Mouse (Mus musculus) limb, embryonic 13.5 days (tissue): Measurements from ENCODE around the gene Psrc1. TPM values are rescaled to one million over a fixed set of nuclear protein-coding genes. Genes with fewer than 3 reads are reported as not detected.

Experiments
- ATAC-seq: fragments of 200-750 bp; cut with Nextera tagmentation; 2 replicates; pipeline ENCODE4 v1.8.0; 2017; ENCODE audit warnings: low read depth, moderate number of reproducible peaks, moderate TSS enrichment; ENCODE audit not compliant: low FRiP score
- H3K27ac ChIP-seq: fragments of 300-500 bp; sonication (generic); 2 replicates; pipeline ENCODE4 v1.5.1; 2015; ENCODE audit warnings: inconsistent platforms, mild to moderate bottlenecking, moderate library complexity
- H3K27me3 ChIP-seq: fragments of 300-500 bp; sonication (generic); 2 replicates; pipeline ENCODE4 v1.6.1; 2015; ENCODE audit warnings: mild to moderate bottlenecking, inconsistent platforms
- H3K36me3 ChIP-seq: fragments of 300-500 bp; sonication (generic); 2 replicates; pipeline ENCODE4 v1.6.1; 2015; ENCODE audit warnings: inconsistent platforms, mild to moderate bottlenecking, moderate library complexity
- H3K4me1 ChIP-seq: fragments of 300-500 bp; sonication (generic); 2 replicates; pipeline ENCODE4 v1.6.1; 2015; ENCODE audit warnings: inconsistent platforms
- H3K4me2 ChIP-seq: fragments of 300-500 bp; sonication (generic); replicated peaks from 2 replicates; pipeline ENCODE4 v1.6.1; 2015; ENCODE audit warnings: inconsistent platforms, mild to moderate bottlenecking, moderate library complexity
- H3K4me3 ChIP-seq: fragments of 300-500 bp; sonication (generic); 2 replicates; pipeline ENCODE4 v1.5.1; 2015; ENCODE audit warnings: moderate library complexity, mild to moderate bottlenecking, inconsistent platforms
- H3K9ac ChIP-seq: fragments of 300-500 bp; sonication (generic); 2 replicates; pipeline ENCODE4 v1.6.1; 2015; ENCODE audit warnings: mild to moderate bottlenecking, inconsistent platforms
- H3K9me3 ChIP-seq: fragments of 300-500 bp; sonication (generic); 2 replicates; pipeline ENCODE4 v1.6.1; 2016; ENCODE audit warnings: inconsistent platforms
- WGBS: fragments of 180-500 bp; shearing (Covaris S2); methylation state at CpG from one replicate; pipeline ENCODE4 v1.1.7; 2015; 5-methylcytosine and 5-hydroxymethylcytosine counted together
- polyA plus RNA-seq: library from polyadenylated mRNA; unstranded; fragments of >200 nt; fragmentation: Nextera tagmentation; extraction: Ambion mirVana; gene quantifications from 2 replicates; pipeline ENCODE4 v1.2.1, GENCODE M21; 2015

Psrc1 gene
- polyA plus RNA-seq, 1 experiment from 2014 or later, result 62.7 TPM

- no peak for ATAC-seq
- 53% methylated on average over 19 of the region's 19 CpGs for WGBS
Observed at GRCm38 (mm10) chr3:108433881-108434495, 50.3 kb downstream of the Psrc1 start.

GRCm38 (mm10) chr3:108435701-108436379, 52.2 kb downstream of the Psrc1 start:
- Histone ChIP-seq H3K9ac (no peak overlapping the region), H3K4me2 (no peak overlapping the region), H3K36me3 (peaks cover 71% of the 10 kb centered on the region), H3K27ac (no peak overlapping the region), H3K27me3 (no peaks in the 10 kb centered on the region), H3K4me3 (no peak overlapping the region), H3K4me1 (no peaks in the 10 kb centered on the region), H3K9me3 (no peaks in the 10 kb centered on the region)
- ATAC-seq, result no peak
- 87% methylated on average over 17 of the region's 17 CpGs for WGBS

More at GRCm38 (mm10) chr3:108433881-108434495, 50.3 kb downstream of the Psrc1 start:
- Histone ChIP-seq H3K36me3 (peaks cover 80% of the 10 kb centered on the region), H3K4me2 (no peak overlapping the region), H3K4me3 (no peak overlapping the region), H3K9ac (no peak overlapping the region), H3K27ac (no peak overlapping the region), H3K27me3 (no peaks in the 10 kb centered on the region), H3K4me1 (no peaks in the 10 kb centered on the region), H3K9me3 (no peaks in the 10 kb centered on the region)

GRCm38 (mm10) chr3:108436380-108436714, 52.7 kb downstream of the Psrc1 start:
- ATAC-seq, result no peak
- Histone ChIP-seq H3K4me1 (no peaks in the 10 kb centered on the region), H3K27ac (no peak overlapping the region), H3K9me3 (no peaks in the 10 kb centered on the region), H3K27me3 (no peaks in the 10 kb centered on the region), H3K36me3 (peaks cover 68% of the 10 kb centered on the region), H3K9ac (no peak overlapping the region), H3K4me3 (no peak overlapping the region), H3K4me2 (no peak overlapping the region)
- 87% methylated on average over 7 of the region's 7 CpGs for WGBS

Other genes with a start within 250 kb of the Psrc1 start
- 184 and 193 TPM in 2 replicates for gene Gnai3, start 237.7 kb upstream of the Psrc1 start, polyA plus RNA-seq
- 0.09 and 0.19 TPM in 2 replicates for gene Gpr61, start 229.0 kb upstream of the Psrc1 start, polyA plus RNA-seq
- 4.3 and 4.4 TPM in 2 replicates for gene Amigo1, start 197.5 kb upstream of the Psrc1 start, polyA plus RNA-seq
- 1.8 and 2.1 TPM in 2 replicates for gene Cyb561d1, start 182.6 kb upstream of the Psrc1 start, polyA plus RNA-seq
- 25.4 and 26.7 TPM in 2 replicates for gene Atxn7l2, start 172.9 kb upstream of the Psrc1 start, polyA plus RNA-seq
- gene Sypl2, start 157.2 kb upstream of the Psrc1 start, polyA plus RNA-seq, result 1.4 and 1.7 TPM in 2 replicates
- gene Psma5, start 126.9 kb upstream of the Psrc1 start, polyA plus RNA-seq, result 318 and 331 TPM in 2 replicates
- gene Sort1, start 99.8 kb upstream of the Psrc1 start, polyA plus RNA-seq, result 10.6 TPM in 2 replicates
- gene Mybphl, start 18.9 kb upstream of the Psrc1 start, polyA plus RNA-seq, result not detected in 2 replicates
- 5.5 and 7.3 TPM in 2 replicates for gene Celsr2, start 31.7 kb downstream of the Psrc1 start, polyA plus RNA-seq
- gene Sars, start 61.4 kb downstream of the Psrc1 start, polyA plus RNA-seq, result 114 and 122 TPM in 2 replicates
- gene 1700013F07Rik, start 150.3 kb downstream of the Psrc1 start, polyA plus RNA-seq, result not detected in 2 replicates
- gene 5330417C22Rik, start 152.7 kb downstream of the Psrc1 start, polyA plus RNA-seq, result 0.66 and 1.0 TPM in 2 replicates
- gene Tmem167b, start 178.6 kb downstream of the Psrc1 start, polyA plus RNA-seq, result 46.4 and 47.8 TPM in 2 replicates
- 42.1 and 42.3 TPM in 2 replicates for gene Taf13, start 187.9 kb downstream of the Psrc1 start, polyA plus RNA-seq
- 12.4 and 12.6 TPM in 2 replicates for gene Wdr47, start 207.4 kb downstream of the Psrc1 start, polyA plus RNA-seq